Comparison of ENCODE assay signal across 8 mouse cellular contexts in genomic region chr19:43570831-43571790, GRCm38 (mm10). TPM values are rescaled to one million over a fixed set of nuclear protein-coding genes. Genes with fewer than 3 reads are reported as not detected.
A peak's percentile ranks its signal among the peaks of the same experiment; 100 is the strongest.
DNase-seq lines count a peak whose midpoint lies in the region; ATAC-seq lines count a peak whose summit lies in the region.

No protein-coding gene starts in this region.

- ATAC-seq in intestine, embryonic 14.5 days (replicated peaks; ENCODE audit: low FRiP score, low TSS enrichment, low read depth): peak; percentile 71
- ATAC-seq in megakaryocyte-erythroid progenitor cell, adult 5-6 weeks (replicated peaks; ENCODE audit: low FRiP score, low TSS enrichment, poor library complexity, severe bottlenecking): peak; percentile 96

- no peaks in the 10 kb centered on the region for H3K9me3 ChIP-seq in intestine, embryonic 14.5 days (ENCODE audit: control insufficient read depth, low read length)

- H3K36me3 ChIP-seq in intestine, embryonic 14.5 days (ENCODE audit: control insufficient read depth, insufficient read depth, low read length): no peaks in the 10 kb centered on the region

- H3K9ac ChIP-seq in intestine, embryonic 14.5 days (ENCODE audit: low read length): peak overlapping the region; percentile 40

- 14% methylated on average over 32 of the region's 32 CpGs for WGBS in intestine, embryonic 14.5 days

- peak; percentile 70 for DNase-seq in adrenal gland, adult 2 months
- DNase-seq in embryo, embryonic 10.5 days (ENCODE audit: low spot score): peak; percentile 94
- DNase-seq in gastrocnemius, postnatal 36 days: peak; percentile 43 to 64
- peak; percentile 90 for DNase-seq in intestine, embryonic 14.5 days (ENCODE audit: low spot score)
- peak; percentile 75 for DNase-seq in left cerebral cortex, postnatal 14 days (ENCODE audit: low spot score in 2 of 2)
- DNase-seq in right cerebral cortex, postnatal 14 days: peak; percentile 65
- peak; percentile 59 to 72 for DNase-seq in urinary bladder, postnatal 4 days (ENCODE audit: low spot score in 2 of 2)

- intact Hi-C loops in gastrocnemius, postnatal 36 days (cut with DNase I): no loop called here
- intact Hi-C loops in left cerebral cortex, postnatal 14 days (cut with DNase I): no loop called here

- peak overlapping the region; percentile 82 for H3K4me2 ChIP-seq in intestine, embryonic 14.5 days (ENCODE audit: low read length)

- H3K4me1 ChIP-seq in intestine, embryonic 14.5 days (replicated peaks; ENCODE audit: control insufficient read depth, insufficient read depth, low read length): peaks cover 10% of the 10 kb centered on the region

- H3K27me3 ChIP-seq in intestine, embryonic 14.5 days (replicated peaks; ENCODE audit: control insufficient read depth, insufficient read depth, low read length): peaks cover 9% of the 10 kb centered on the region

- peak overlapping the region; percentile 48 for H3K4me3 ChIP-seq in intestine, embryonic 14.5 days (ENCODE audit: low read depth, low read length)

- no peak overlapping the region for H3K27ac ChIP-seq in intestine, embryonic 14.5 days (ENCODE audit: low read depth)

RNA-seq across cellular contexts. Expression of gene Nkx2-3, which starts 41.0 kb away (rescaled TPM):
- total RNA-seq in adrenal gland, adult 2 months (2021): not detected
- polyA plus RNA-seq in adrenal gland, adult 2 months (2012; rRNA removed): not detected in 2 replicates
- total RNA-seq in gastrocnemius, postnatal 36 days (2021): not detected
- polyA plus RNA-seq in intestine, embryonic 14.5 days (2014; fragmentation: Nextera tagmentation; extraction: Ambion mirVana): 82.3 and 83.9 TPM in 2 replicates
- total RNA-seq in left cerebral cortex, postnatal 14 days (2021): not detected
- total RNA-seq in megakaryocyte-erythroid progenitor cell, adult 5-6 weeks (2014; fragmentation: Nextera tagmentation): not detected in 2 replicates
- not detected in 2 replicates for total RNA-seq in megakaryocyte-erythroid progenitor cell, adult 5-6 weeks (2017)

RNA-seq across cellular contexts. Expression of gene Got1, which starts 46.7 kb away (rescaled TPM):
- 100 to 1,000 TPM; 153 to 283 TPM for total RNA-seq in adrenal gland, adult 2 months (2021)
- 55.8 and 96.7 TPM in 2 replicates for polyA plus RNA-seq in adrenal gland, adult 2 months (2012; rRNA removed)
- 100 to 1,000 TPM; 336 to 420 TPM for total RNA-seq in gastrocnemius, postnatal 36 days (2021)
- 33.2 and 35.8 TPM in 2 replicates for polyA plus RNA-seq in intestine, embryonic 14.5 days (2014; fragmentation: Nextera tagmentation; extraction: Ambion mirVana)
- 100 to 1,000 TPM; 324 to 342 TPM for total RNA-seq in left cerebral cortex, postnatal 14 days (2021)
- total RNA-seq in megakaryocyte-erythroid progenitor cell, adult 5-6 weeks (2014; fragmentation: Nextera tagmentation): 24.4 and 26.2 TPM in 2 replicates
- total RNA-seq in megakaryocyte-erythroid progenitor cell, adult 5-6 weeks (2017): 15.8 and 18.5 TPM in 2 replicates

Comparison
In these comparisons a context has a peak if more than half of its experiments do, and no peak if none do; other contexts are left out.
1. RNA of gene Got1, which starts 46.7 kb away (total RNA-seq): 336 to 420 TPM in gastrocnemius, postnatal 36 days, 324 to 342 TPM in left cerebral cortex, postnatal 14 days and 153 to 283 TPM in adrenal gland, adult 2 months; 15.8 to 26.2 TPM in megakaryocyte-erythroid progenitor cell, adult 5-6 weeks; every median in the first group is over 4 times any median in the second.
2. Peak in every context shown above with its lines, with median percentiles within 50 percentile points of each other: DNase-seq.